Mouse (Mus musculus) activated CD4-positive, CD25-positive, alpha-beta regulatory T cell (primary cell): ENCODE data around the gene Rftn1. TPM values are rescaled to one million over a fixed set of nuclear protein-coding genes. Genes with fewer than 3 reads are reported as not detected.

Experiments used
- polyA plus RNA-seq, 2 experiments: library from polyadenylated mRNA; unstranded; fragments of 100-300 nt; shearing (Covaris generic); gene quantifications; one replicate each; pipeline ENCODE4 v1.2.1; 2017

The Rftn1 gene
- 100 to 1,000 TPM; 108 to 144 TPM for polyA plus RNA-seq

DNA sequence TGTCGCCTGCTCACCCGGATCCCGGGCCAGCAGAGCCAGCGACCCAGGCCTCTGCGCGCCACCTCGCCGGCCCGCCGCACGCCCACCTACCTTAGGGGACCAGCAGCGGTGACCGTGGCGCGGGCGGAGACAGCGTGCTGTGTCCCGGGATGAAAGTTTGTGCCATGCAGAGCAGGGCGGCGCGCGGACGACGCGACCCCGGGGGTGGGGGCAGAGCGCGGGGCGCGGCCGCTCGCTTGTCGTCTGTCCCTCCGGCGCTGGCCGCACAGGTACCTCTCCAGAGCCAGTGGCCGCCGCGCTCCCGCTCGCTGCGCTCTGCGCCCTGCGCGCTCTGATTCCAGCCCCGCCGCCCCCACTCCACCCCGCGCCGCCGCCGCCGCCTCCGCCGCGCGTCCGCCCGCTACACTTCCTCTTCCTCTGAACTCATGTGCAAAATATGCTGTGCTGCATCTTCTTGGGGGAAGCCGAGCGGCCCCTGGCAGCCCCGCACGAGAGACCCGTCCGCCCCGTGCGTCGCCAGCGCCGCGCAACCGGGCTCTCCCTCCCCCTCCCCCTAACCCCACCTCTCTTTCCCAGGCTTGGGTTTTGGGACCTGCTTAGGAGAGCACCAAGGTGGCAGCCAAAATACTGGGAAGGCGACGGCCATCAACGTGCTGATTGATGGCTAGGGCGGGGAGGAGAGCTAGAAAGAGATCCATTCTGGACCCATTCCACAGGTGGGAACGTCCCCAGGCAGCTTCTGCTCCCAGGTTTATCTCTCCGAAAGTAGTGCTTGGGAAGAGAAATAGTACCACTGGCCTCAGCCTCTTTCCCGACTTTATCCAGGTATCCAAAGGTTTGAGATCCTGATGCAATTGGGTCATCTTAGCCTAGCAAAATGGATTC, at the start of gene Rftn1:
TSS of gene Rftn1 (minus strand) at position 544 of the 885 bp plus-strand sequence.

Other genes starting within 250 kb of the Rftn1 start
- gene Dazl, start 103.0 kb upstream of the Rftn1 start, polyA plus RNA-seq: under 1 TPM; 0.44 to 0.97 TPM